Mouse (Mus musculus) olfactory bulb, adult 2 months (tissue): ENCODE measurements at regions not wholly inside any gene's neighbourhood (a gene's known extent, or its start where the extent isn't known, plus 50 kb on each side); places are given as distances from the start of the nearest gene placed in this dataset.
A peak's percentile ranks its signal among the peaks of the same experiment; 100 is the strongest.

Experiments
- H3K27ac ChIP-seq: fragments of 200-500 bp; 2 replicates; pipeline ENCODE4 v1.5.1; 2012; ENCODE audit warnings: low read depth, low read length; ENCODE audit not compliant: insufficient read depth
- H3K4me1 ChIP-seq: fragments of 200-500 bp; 2 replicates; pipeline ENCODE4 v1.6.1; 2012; ENCODE audit warnings: low read length; ENCODE audit not compliant: control insufficient read depth, insufficient read depth
- H3K4me3 ChIP-seq: fragments of 200-500 bp; 2 replicates; pipeline ENCODE4 v1.5.1; 2012; ENCODE audit warnings: mild to moderate bottlenecking, low read depth, low read length, moderate library complexity; ENCODE audit not compliant: insufficient read depth
- CTCF ChIP-seq: fragments of 200-500 bp; IDR thresholded peaks from 2 replicates; pipeline ENCODE4 v1.5.1; 2012; ENCODE audit warnings: low read depth, mild to moderate bottlenecking, low read length, moderate library complexity; ENCODE audit not compliant: insufficient read depth
- POLR2A ChIP-seq: fragments of 200-500 bp; IDR thresholded peaks from 2 replicates; pipeline ENCODE4 v1.6.1; 2012; ENCODE audit warnings: mild to moderate bottlenecking, low read depth, low read length, moderate library complexity; ENCODE audit not compliant: insufficient read depth
- WGBS: fragments of 180-500 bp; shearing (Covaris S2); methylation state at CpG from one replicate; pipeline ENCODE4 v1.1.7; 2018; 5-methylcytosine and 5-hydroxymethylcytosine counted together

- TF ChIP-seq CTCF = no peak
- TF ChIP-seq POLR2A = no peak
- WGBS = 43% methylated on average over 3 of the region's 3 CpGs
- Histone ChIP-seq H3K4me1 (no peaks in the 10 kb centered on the region), H3K4me3 (no peak overlapping the region), H3K27ac (no peak overlapping the region)
These were observed 1277.7 kb downstream of the Defb40 start for GRCm38 (mm10) chr8:17700362-17700761.

- H3K4me1 ChIP-seq = no peaks in the 10 kb centered on the region
- 78% methylated on average over 4 of the region's 4 CpGs for WGBS
- H3K4me3 ChIP-seq = no peak overlapping the region
- H3K27ac ChIP-seq = no peak overlapping the region
- TF ChIP-seq CTCF (no peak), POLR2A (no peak)
These were observed 1287.8 kb downstream of the Defb40 start for GRCm38 (mm10) chr8:17690074-17690848.

- WGBS = 97% methylated on average over 3 of the region's 3 CpGs
- TF ChIP-seq CTCF (no peak), POLR2A (no peak)
- Histone ChIP-seq H3K4me3 (no peak overlapping the region), H3K4me1 (no peaks in the 10 kb centered on the region), H3K27ac (no peak overlapping the region)
These were observed 1288.4 kb downstream of the Defb40 start for GRCm38 (mm10) chr8:17689641-17690040.

GRCm38 (mm10) chr8:17687084-17687483 is 1291.0 kb downstream of the Defb40 start:
- Histone ChIP-seq H3K4me1 (no peaks in the 10 kb centered on the region), H3K27ac (no peak overlapping the region), H3K4me3 (no peak overlapping the region)
- TF ChIP-seq POLR2A (no peak), CTCF (no peak)
- 87% methylated on average over 3 of the region's 3 CpGs for WGBS

GRCm38 (mm10) chr8:17664371-17665141 is 1313.5 kb downstream of the Defb40 start:
- 40% methylated on average over 6 of the region's 6 CpGs for WGBS
- no peak overlapping the region for H3K4me3 ChIP-seq
- H3K4me1 ChIP-seq = no peaks in the 10 kb centered on the region
- H3K27ac ChIP-seq = peak overlapping the region; percentile 37; the same call in 1 of the 2 replicates
- TF ChIP-seq POLR2A = no peak
- no peak for TF ChIP-seq CTCF

GRCm38 (mm10) chr8:17659753-17660361 is 1318.2 kb downstream of the Defb40 start:
- TF ChIP-seq POLR2A = no peak
- TF ChIP-seq CTCF = no peak
- WGBS = 93% methylated on average over 6 of the region's 6 CpGs

GRCm38 (mm10) chr8:17653786-17654185 is 1324.3 kb downstream of the Defb40 start:
- H3K27ac ChIP-seq = no peak overlapping the region
- no peak overlapping the region for H3K4me3 ChIP-seq
- 45% methylated on average over 2 of the region's 2 CpGs for WGBS
- no peak for TF ChIP-seq CTCF
- TF ChIP-seq POLR2A = no peak
- H3K4me1 ChIP-seq = no peaks in the 10 kb centered on the region

More at GRCm38 (mm10) chr8:17659753-17660361, 1318.2 kb downstream of the Defb40 start:
- Histone ChIP-seq H3K4me3 (no peak overlapping the region), H3K4me1 (no peaks in the 10 kb centered on the region), H3K27ac (no peak overlapping the region)

GRCm38 (mm10) chr8:17647559-17647958 is 1330.5 kb downstream of the Defb40 start:
- Histone ChIP-seq H3K4me3 (no peak overlapping the region), H3K4me1 (no peaks in the 10 kb centered on the region), H3K27ac (no peak overlapping the region)
- TF ChIP-seq POLR2A (no peak), CTCF (no peak)

- Histone ChIP-seq H3K4me1 (no peaks in the 10 kb centered on the region), H3K27ac (no peak overlapping the region), H3K4me3 (no peak overlapping the region)
- 82% methylated on average over 1 of the region's 1 CpGs for WGBS
- TF ChIP-seq CTCF (no peak), POLR2A (no peak)
These were observed 1356.9 kb downstream of the Defb40 start for GRCm38 (mm10) chr8:17621109-17621508.
